Mouse (Mus musculus) cortical plate, adult 2 months (tissue): ENCODE measurements at regions not wholly inside any gene's neighbourhood (a gene's known extent, or its start where the extent isn't known, plus 50 kb on each side); places are given as distances from the start of the nearest gene placed in this dataset.

Experiments used
- CTCF ChIP-seq: fragments of 200-500 bp; IDR thresholded peaks from 2 replicates; pipeline ENCODE4 v1.5.1; 2011; ENCODE audit warnings: mild to moderate bottlenecking, control low read depth, low read length; ENCODE audit not compliant: insufficient read depth; ENCODE audit errors: extremely low read depth
- POLR2A ChIP-seq: fragments of 200-500 bp; IDR thresholded peaks from 2 replicates; pipeline ENCODE4 v1.6.1; 2011; ENCODE audit warnings: mild to moderate bottlenecking, low read length, control low read depth; ENCODE audit not compliant: insufficient read depth; ENCODE audit errors: extremely low read depth

GRCm38 (mm10) chr5:132652201-132652600 is 109.1 kb upstream of the Auts2 start:
- TF ChIP-seq POLR2A (no peak), CTCF (no peak)
